Mouse (Mus musculus): ENCODE data around the gene Htr2a.

Htr2a gene

GRCm38 (mm10) chr14:74640819-74641381 lies at the start of gene Htr2a:
TSS of gene Htr2a (plus strand) at chr14:74640840.
- DNase-seq (ENCODE audit: low spot score in 2 of 2): no peak

- no peak for DNase-seq (ENCODE audit: low spot score in 2 of 2)
These were observed 39.1 kb upstream of the Htr2a start for GRCm38 (mm10) chr14:74601333-74602087.

- peak; percentile 14 to 67 for DNase-seq (ENCODE audit: low spot score in 2 of 2)
These were observed 38.1 kb upstream of the Htr2a start for GRCm38 (mm10) chr14:74602543-74602942.

GRCm38 (mm10) chr14:74603131-74603766 lies 37.4 kb upstream of the Htr2a start:
- DNase-seq (ENCODE audit: low spot score in 2 of 2): no peak

- DNase-seq (ENCODE audit: low spot score in 2 of 2): no peak
These were observed 29.3 kb upstream of the Htr2a start for GRCm38 (mm10) chr14:74611326-74611725.

- DNase-seq (ENCODE audit: low spot score in 2 of 2): peak; percentile 19 to 65
These were observed 21.8 kb upstream of the Htr2a start for GRCm38 (mm10) chr14:74618858-74619257.

GRCm38 (mm10) chr14:74638071-74638470 lies 2.6 kb upstream of the Htr2a start:
- DNase-seq (ENCODE audit: low spot score in 2 of 2): no peak

- DNase-seq (ENCODE audit: low spot score in 2 of 2): no peak
These were observed 1.1 kb downstream of the Htr2a start for GRCm38 (mm10) chr14:74641668-74642230.

- DNase-seq (ENCODE audit: low spot score in 2 of 2): peak; percentile 87 to 96
These were observed 2.7 kb downstream of the Htr2a start for GRCm38 (mm10) chr14:74643296-74643695.

- no peak for DNase-seq (ENCODE audit: low spot score in 2 of 2)
These were observed 5.6 kb downstream of the Htr2a start for GRCm38 (mm10) chr14:74646107-74646793.

GRCm38 (mm10) chr14:74650001-74650400 lies 9.4 kb downstream of the Htr2a start:
- no peak for DNase-seq (ENCODE audit: low spot score in 2 of 2)

- no peak for DNase-seq (ENCODE audit: low spot score in 2 of 2)
These were observed 11.0 kb downstream of the Htr2a start for GRCm38 (mm10) chr14:74651678-74652077.

- no peak for DNase-seq (ENCODE audit: low spot score in 2 of 2)
These were observed 16.6 kb downstream of the Htr2a start for GRCm38 (mm10) chr14:74657227-74657626.

GRCm38 (mm10) chr14:74659411-74659841 lies 18.8 kb downstream of the Htr2a start:
- DNase-seq (ENCODE audit: low spot score in 2 of 2): no peak

GRCm38 (mm10) chr14:74672137-74673019 lies 31.7 kb downstream of the Htr2a start:
- DNase-seq (ENCODE audit: low spot score in 2 of 2): peak; percentile 62 to 69

GRCm38 (mm10) chr14:74673020-74673350 lies 32.3 kb downstream of the Htr2a start:
- no peak for DNase-seq (ENCODE audit: low spot score in 2 of 2)

GRCm38 (mm10) chr14:74673584-74673983 lies 32.9 kb downstream of the Htr2a start:
- DNase-seq (ENCODE audit: low spot score in 2 of 2): peak in 1 of 2 experiments; percentile 16

- no peak for DNase-seq (ENCODE audit: low spot score in 2 of 2)
These were observed 39.2 kb downstream of the Htr2a start for GRCm38 (mm10) chr14:74679841-74680240.

GRCm38 (mm10) chr14:74684298-74684978 lies 43.8 kb downstream of the Htr2a start:
- DNase-seq (ENCODE audit: low spot score in 2 of 2): no peak

GRCm38 (mm10) chr14:74691963-74692362 lies 51.3 kb downstream of the Htr2a start:
- DNase-seq (ENCODE audit: low spot score in 2 of 2): no peak
